Mouse (Mus musculus): ENCODE data around the gene Skiv2l. TPM values are rescaled to one million over a fixed set of nuclear protein-coding genes. Genes with fewer than 3 reads are reported as not detected.

Skiv2l gene
- polyA plus RNA-seq, 1 experiment from 2014 or later: 27.1 TPM

GRCm38 (mm10) chr17:34861704-34862415 lies 11.8 kb upstream of the Skiv2l start:
- Histone ChIP-seq H3K27me3 (ENCODE audit: control insufficient read depth, insufficient read depth, low read length) (no peaks in the 10 kb centered on the region), H3K4me3 (ENCODE audit: low read depth, low read length) (no peak overlapping the region), H3K27ac (replicated peaks; ENCODE audit: low read depth, low read length) (no peak overlapping the region), H3K4me1 (ENCODE audit: control insufficient read depth, insufficient read depth, low read length) (no peaks in the 10 kb centered on the region), H3K36me3 (replicated peaks; ENCODE audit: control insufficient read depth, insufficient read depth, low read depth, low read length) (no peaks in the 10 kb centered on the region), H3K9ac (replicated peaks; ENCODE audit: low read length) (no peak overlapping the region), H3K4me2 (ENCODE audit: low read depth, low read length) (no peak overlapping the region), H3K9me3 (replicated peaks; ENCODE audit: control insufficient read depth, low read length) (no peaks in the 10 kb centered on the region)
- DNase-seq (ENCODE audit: low spot score) (no peak), ATAC-seq (replicated peaks; ENCODE audit: insufficient number of reproducible peaks, low FRiP score, low TSS enrichment, low read depth) (no peak)
- WGBS: 69% methylated on average over 13 of the region's 13 CpGs

DNA sequence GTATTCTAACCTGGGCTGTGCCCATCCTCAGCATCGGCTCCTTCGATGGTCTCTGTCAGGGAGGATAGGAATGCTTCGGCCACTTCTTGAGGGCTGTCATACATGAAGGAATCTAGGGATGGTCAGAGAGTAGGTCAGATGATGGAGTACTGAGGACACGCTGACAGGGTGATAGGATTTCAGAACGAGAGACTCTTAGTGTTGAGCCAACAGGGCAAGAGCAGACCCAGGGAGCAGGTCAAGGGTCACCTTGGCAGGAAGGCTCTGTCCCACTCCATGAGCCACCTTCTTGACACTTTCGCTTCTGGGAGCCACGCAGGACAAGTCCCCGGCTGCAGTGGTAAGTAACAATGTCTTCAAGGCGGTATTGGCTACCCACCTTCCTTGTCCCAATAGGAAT lies 10.5 kb upstream of the Skiv2l start:
- Histone ChIP-seq H3K9ac (replicated peaks; ENCODE audit: low read length) (no peak overlapping the region), H3K9me3 (replicated peaks; ENCODE audit: control insufficient read depth, low read length) (no peaks in the 10 kb centered on the region), H3K4me3 (ENCODE audit: low read depth, low read length) (no peak overlapping the region), H3K4me1 (ENCODE audit: control insufficient read depth, insufficient read depth, low read length) (no peaks in the 10 kb centered on the region), H3K27me3 (ENCODE audit: control insufficient read depth, insufficient read depth, low read length) (no peaks in the 10 kb centered on the region), H3K27ac (replicated peaks; ENCODE audit: low read depth, low read length) (no peak overlapping the region), H3K4me2 (ENCODE audit: low read depth, low read length) (no peak overlapping the region), H3K36me3 (replicated peaks; ENCODE audit: control insufficient read depth, insufficient read depth, low read depth, low read length) (no peaks in the 10 kb centered on the region; the same call in 1 of the 2 replicates)
- WGBS: 82% methylated on average over 9 of the region's 9 CpGs
- DNase-seq (ENCODE audit: low spot score): no peak
- no peak for ATAC-seq (replicated peaks; ENCODE audit: insufficient number of reproducible peaks, low FRiP score, low TSS enrichment, low read depth)

DNA sequence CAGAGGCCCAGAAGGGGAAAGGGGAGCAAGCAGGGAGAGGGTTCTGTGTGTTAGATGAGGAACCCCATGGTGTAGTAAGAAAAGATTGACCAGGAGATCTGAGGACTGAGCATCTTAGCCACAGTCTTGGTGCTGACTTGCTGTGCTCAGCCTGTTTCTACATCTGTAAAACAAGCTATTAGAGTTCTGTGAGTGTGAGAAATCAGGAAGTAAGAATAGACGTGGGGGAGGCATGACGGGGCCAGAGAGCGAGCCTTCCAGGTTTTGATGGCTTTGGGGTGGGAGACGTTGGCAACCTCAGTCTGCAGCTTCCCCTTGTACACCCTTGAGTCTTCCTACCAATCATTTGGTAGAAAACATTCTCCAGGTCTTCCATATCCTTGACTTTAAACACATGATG lies 8.7 kb upstream of the Skiv2l start:
- ATAC-seq (replicated peaks; ENCODE audit: insufficient number of reproducible peaks, low FRiP score, low TSS enrichment, low read depth) (no peak), DNase-seq (ENCODE audit: low spot score) (no peak)
- H3K9ac ChIP-seq (replicated peaks; ENCODE audit: low read length): no peak overlapping the region
- WGBS: 82% methylated on average over 4 of the region's 4 CpGs
- H3K4me2 ChIP-seq (ENCODE audit: low read depth, low read length): no peak overlapping the region
- H3K27ac ChIP-seq (replicated peaks; ENCODE audit: low read depth, low read length): no peak overlapping the region
- H3K4me3 ChIP-seq (ENCODE audit: low read depth, low read length): no peak overlapping the region
- no peaks in the 10 kb centered on the region for H3K27me3 ChIP-seq (ENCODE audit: control insufficient read depth, insufficient read depth, low read length)
- no peaks in the 10 kb centered on the region for H3K9me3 ChIP-seq (replicated peaks; ENCODE audit: control insufficient read depth, low read length)
- H3K4me1 ChIP-seq (ENCODE audit: control insufficient read depth, insufficient read depth, low read length): no peaks in the 10 kb centered on the region
- H3K36me3 ChIP-seq (replicated peaks; ENCODE audit: control insufficient read depth, insufficient read depth, low read depth, low read length): no peaks in the 10 kb centered on the region; the same call in none of the 2 replicates

DNA sequence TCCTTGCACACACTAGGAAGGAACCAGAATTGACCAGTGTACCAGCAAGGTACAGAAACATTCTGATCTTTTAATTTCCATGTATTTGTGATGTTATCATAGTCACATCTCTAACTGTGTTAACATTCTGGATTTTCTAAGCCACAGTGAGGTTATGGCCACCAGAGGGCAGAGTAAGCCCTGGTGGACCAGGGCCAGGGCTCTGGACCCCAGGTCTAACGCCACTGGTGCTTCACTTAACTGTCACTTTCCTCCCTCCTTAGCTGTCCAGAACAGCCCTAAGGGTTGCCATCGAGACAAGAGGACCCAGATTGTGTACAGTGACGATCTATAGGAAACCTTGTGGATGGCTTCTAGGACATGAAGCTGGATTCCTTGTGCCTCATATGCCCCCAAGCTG lies 5.8 kb upstream of the Skiv2l start:
- Histone ChIP-seq H3K27ac (replicated peaks; ENCODE audit: low read depth, low read length) (no peak overlapping the region), H3K9me3 (replicated peaks; ENCODE audit: control insufficient read depth, low read length) (no peaks in the 10 kb centered on the region), H3K4me3 (ENCODE audit: low read depth, low read length) (no peak overlapping the region), H3K4me2 (ENCODE audit: low read depth, low read length) (no peak overlapping the region), H3K36me3 (replicated peaks; ENCODE audit: control insufficient read depth, insufficient read depth, low read depth, low read length) (peaks cover 2% of the 10 kb centered on the region), H3K4me1 (ENCODE audit: control insufficient read depth, insufficient read depth, low read length) (peaks cover 5% of the 10 kb centered on the region), H3K27me3 (ENCODE audit: control insufficient read depth, insufficient read depth, low read length) (no peaks in the 10 kb centered on the region), H3K9ac (replicated peaks; ENCODE audit: low read length) (no peak overlapping the region)
- DNase-seq (ENCODE audit: low spot score): peak; percentile 61
- WGBS: 49% methylated on average over 3 of the region's 3 CpGs
- ATAC-seq (replicated peaks; ENCODE audit: insufficient number of reproducible peaks, low FRiP score, low TSS enrichment, low read depth): no peak; the same call in 1 of the 2 replicates

GRCm38 (mm10) chr17:34854761-34855160 lies 4.8 kb upstream of the Skiv2l start:
- WGBS: 89% methylated on average over 3 of the region's 3 CpGs
- no peak overlapping the region for H3K4me2 ChIP-seq (ENCODE audit: low read depth, low read length)
- H3K9ac ChIP-seq (replicated peaks; ENCODE audit: low read length): no peak overlapping the region
- H3K27ac ChIP-seq (replicated peaks; ENCODE audit: low read depth, low read length): no peak overlapping the region
- H3K27me3 ChIP-seq (ENCODE audit: control insufficient read depth, insufficient read depth, low read length): no peaks in the 10 kb centered on the region
- H3K4me3 ChIP-seq (ENCODE audit: low read depth, low read length): no peak overlapping the region
- H3K9me3 ChIP-seq (replicated peaks; ENCODE audit: control insufficient read depth, low read length): no peaks in the 10 kb centered on the region
- DNase-seq (ENCODE audit: low spot score): no peak
- H3K36me3 ChIP-seq (replicated peaks; ENCODE audit: control insufficient read depth, insufficient read depth, low read depth, low read length): peaks cover 2% of the 10 kb centered on the region
- ATAC-seq (replicated peaks; ENCODE audit: insufficient number of reproducible peaks, low FRiP score, low TSS enrichment, low read depth): no peak
- H3K4me1 ChIP-seq (ENCODE audit: control insufficient read depth, insufficient read depth, low read length): peaks cover 5% of the 10 kb centered on the region

GRCm38 (mm10) chr17:34853511-34853910 lies 3.5 kb upstream of the Skiv2l start:
- no peak for DNase-seq (ENCODE audit: low spot score)
- no peak overlapping the region for H3K4me3 ChIP-seq (ENCODE audit: low read depth, low read length)
- H3K4me1 ChIP-seq (ENCODE audit: control insufficient read depth, insufficient read depth, low read length): peaks cover 5% of the 10 kb centered on the region
- WGBS: 56% methylated on average over 8 of the region's 8 CpGs
- H3K27ac ChIP-seq (replicated peaks; ENCODE audit: low read depth, low read length): no peak overlapping the region
- H3K9me3 ChIP-seq (replicated peaks; ENCODE audit: control insufficient read depth, low read length): no peaks in the 10 kb centered on the region
- no peak overlapping the region for H3K4me2 ChIP-seq (ENCODE audit: low read depth, low read length)
- no peaks in the 10 kb centered on the region for H3K27me3 ChIP-seq (ENCODE audit: control insufficient read depth, insufficient read depth, low read length)
- H3K36me3 ChIP-seq (replicated peaks; ENCODE audit: control insufficient read depth, insufficient read depth, low read depth, low read length): peaks cover 2% of the 10 kb centered on the region
- ATAC-seq (replicated peaks; ENCODE audit: insufficient number of reproducible peaks, low FRiP score, low TSS enrichment, low read depth): no peak
- no peak overlapping the region for H3K9ac ChIP-seq (replicated peaks; ENCODE audit: low read length)

DNA sequence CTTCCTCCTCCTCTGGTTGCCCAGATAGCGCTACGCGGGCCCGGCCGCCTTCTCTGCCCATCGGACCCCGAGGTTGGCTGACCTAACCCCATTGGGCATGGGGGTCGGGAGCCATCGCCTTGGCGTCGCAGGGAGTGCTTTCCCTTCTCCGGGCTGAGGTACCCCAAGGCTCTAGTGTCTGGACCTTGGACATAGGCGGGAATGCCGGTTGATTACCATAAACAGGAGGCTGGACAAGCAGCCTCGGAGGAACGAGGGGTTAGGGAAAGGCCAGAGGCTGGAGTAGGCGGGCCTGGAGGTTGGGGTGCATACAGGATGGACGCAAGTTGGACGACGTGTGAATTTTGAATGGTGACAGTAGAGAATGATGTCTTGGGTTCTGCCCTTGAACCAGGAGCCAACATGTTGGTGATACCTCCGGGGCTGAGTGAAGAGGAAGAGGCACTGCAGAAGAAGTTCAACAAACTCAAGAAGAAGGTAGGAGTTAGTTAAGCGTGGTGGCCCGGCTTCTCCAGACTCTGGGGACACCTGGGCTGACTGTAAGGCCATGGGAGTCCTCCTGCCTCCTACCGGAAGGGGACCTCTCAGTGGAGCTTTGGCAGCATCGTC lies 611 bp upstream of the Skiv2l start:
- ATAC-seq (replicated peaks; ENCODE audit: insufficient number of reproducible peaks, low FRiP score, low TSS enrichment, low read depth) (no peak; the same call in 1 of the 2 replicates), DNase-seq (ENCODE audit: low spot score) (no peak)
- H3K36me3 ChIP-seq (replicated peaks; ENCODE audit: control insufficient read depth, insufficient read depth, low read depth, low read length): peaks cover 2% of the 10 kb centered on the region
- H3K4me2 ChIP-seq (ENCODE audit: low read depth, low read length): peak overlapping the region; percentile 84
- no peaks in the 10 kb centered on the region for H3K27me3 ChIP-seq (ENCODE audit: control insufficient read depth, insufficient read depth, low read length)
- peaks cover 5% of the 10 kb centered on the region for H3K4me1 ChIP-seq (ENCODE audit: control insufficient read depth, insufficient read depth, low read length)
- no peak overlapping the region for H3K27ac ChIP-seq (replicated peaks; ENCODE audit: low read depth, low read length)
- H3K4me3 ChIP-seq (ENCODE audit: low read depth, low read length): peak overlapping the region; percentile 87
- WGBS: under 1% methylated on average over 25 of the region's 25 CpGs
- peak overlapping the region; percentile 90 for H3K9ac ChIP-seq (replicated peaks; ENCODE audit: low read length)
- H3K9me3 ChIP-seq (replicated peaks; ENCODE audit: control insufficient read depth, low read length): no peaks in the 10 kb centered on the region

DNA sequence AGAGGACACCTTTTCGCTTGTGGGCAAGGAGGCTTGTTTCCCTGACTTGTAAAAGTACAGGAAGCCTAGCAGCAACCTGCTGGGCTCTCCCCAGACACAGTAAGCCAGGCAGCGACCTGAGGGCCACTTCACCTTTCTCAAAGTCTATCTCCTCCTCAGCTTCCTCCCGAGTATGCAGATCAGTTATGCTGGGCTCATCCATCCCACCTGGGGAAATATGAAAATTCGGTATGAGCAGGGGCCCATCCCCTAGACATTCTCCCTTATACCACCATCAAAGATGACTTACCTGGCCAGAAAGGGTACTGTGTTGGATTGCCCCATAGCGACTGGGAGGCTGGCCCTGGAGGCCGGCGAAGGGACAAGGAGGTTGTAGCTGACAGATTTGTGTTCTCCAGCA lies 2.4 kb downstream of the Skiv2l start:
- Histone ChIP-seq H3K4me2 (ENCODE audit: low read depth, low read length) (no peak overlapping the region), H3K27me3 (ENCODE audit: control insufficient read depth, insufficient read depth, low read length) (no peaks in the 10 kb centered on the region), H3K9me3 (replicated peaks; ENCODE audit: control insufficient read depth, low read length) (no peaks in the 10 kb centered on the region), H3K36me3 (replicated peaks; ENCODE audit: control insufficient read depth, insufficient read depth, low read depth, low read length) (no peaks in the 10 kb centered on the region; the same call in none of the 2 replicates), H3K4me1 (ENCODE audit: control insufficient read depth, insufficient read depth, low read length) (peaks cover 5% of the 10 kb centered on the region), H3K4me3 (ENCODE audit: low read depth, low read length) (no peak overlapping the region), H3K27ac (replicated peaks; ENCODE audit: low read depth, low read length) (no peak overlapping the region), H3K9ac (replicated peaks; ENCODE audit: low read length) (no peak overlapping the region)
- 86% methylated on average over 7 of the region's 7 CpGs for WGBS
- ATAC-seq (replicated peaks; ENCODE audit: insufficient number of reproducible peaks, low FRiP score, low TSS enrichment, low read depth) (no peak), DNase-seq (ENCODE audit: low spot score) (no peak)
